Mouse (Mus musculus) MEL (cell line): ENCODE data around the gene Golga4. TPM values are rescaled to one million over a fixed set of nuclear protein-coding genes. Genes with fewer than 3 reads are reported as not detected.

Experiments
- DNase-seq: peaks from one replicate; pipeline ENCODE4 v3.0.0; 2011; ENCODE audit warnings: low read depth, low spot score
- H3K27ac ChIP-seq: 2 replicates; pipeline ENCODE4 v1.5.1; 2012; ENCODE audit warnings: low read depth, mild to moderate bottlenecking, control low read depth, low read length, moderate library complexity; ENCODE audit not compliant: control insufficient read depth
- H3K27me3 ChIP-seq, 2 experiments: fragments of 150-350 bp in 1 of 2; sonication (generic) in 1 of 2; 2 replicates each; pipeline ENCODE4 v1.6.1; 2012; ENCODE audit warnings: low read length in 2 of 2, mild to moderate bottlenecking in 2 of 2, improper control_type of control experiment in 1 of 2, moderate library complexity in 1 of 2; ENCODE audit not compliant: insufficient read depth in 2 of 2, control insufficient read depth in 1 of 2
- H3K36me3 ChIP-seq, 2 experiments: 2 replicates each; pipeline ENCODE4 v1.6.1; 2012 to 2014; ENCODE audit warnings: low read length in 2 of 2, improper control_type of control experiment in 1 of 2, inconsistent platforms in 1 of 2, mild to moderate bottlenecking in 1 of 2; ENCODE audit not compliant: insufficient read depth in 2 of 2, control insufficient read depth in 1 of 2
- H3K4me1 ChIP-seq, 2 experiments: fragments of 150-350 bp in 1 of 2; sonication (generic) in 1 of 2; 2 replicates each; pipeline ENCODE4 v1.6.1; 2012; ENCODE audit warnings: low read length in 2 of 2, improper control_type of control experiment in 1 of 2, mild to moderate bottlenecking in 1 of 2; ENCODE audit not compliant: insufficient read depth in 2 of 2, control insufficient read depth in 1 of 2
- H3K4me3 ChIP-seq, 2 experiments: fragments of 150-350 bp in 1 of 2; sonication (generic) in 1 of 2; 2 replicates each; pipeline ENCODE4 v1.5.1; 2012; ENCODE audit warnings: low read depth in 2 of 2, low read length in 2 of 2, mild to moderate bottlenecking in 2 of 2, moderate library complexity in 2 of 2, control low read depth in 1 of 2, improper control_type of control experiment in 1 of 2; ENCODE audit not compliant: control insufficient read depth in 1 of 2, insufficient read depth in 1 of 2
- H3K79me2 ChIP-seq: 2 replicates; pipeline ENCODE4 v1.6.1; 2012; ENCODE audit warnings: mild to moderate bottlenecking, low read length, moderate library complexity; ENCODE audit not compliant: control insufficient read depth, poor library complexity, insufficient read depth
- H3K9ac ChIP-seq: 2 replicates; pipeline ENCODE4 v1.6.1; 2012; ENCODE audit warnings: low read depth, mild to moderate bottlenecking, control low read depth, low read length, moderate library complexity; ENCODE audit not compliant: control insufficient read depth, poor library complexity, severe bottlenecking
- H3K9me3 ChIP-seq: fragments of 150-350 bp; sonication (generic); replicated peaks from 2 replicates; pipeline ENCODE4 v1.6.1; 2012; ENCODE audit warnings: mild to moderate bottlenecking, low read length, improper control_type of control experiment, moderate library complexity; ENCODE audit not compliant: insufficient read depth
- CHD1 ChIP-seq: IDR thresholded peaks from 2 replicates; pipeline ENCODE4 v1.6.1; 2012; ENCODE audit warnings: low read depth, mild to moderate bottlenecking, inconsistent platforms, low read length, improper control_type of control experiment
- CHD2 ChIP-seq: IDR thresholded peaks from 2 replicates; pipeline ENCODE4 v1.6.1; 2011; ENCODE audit warnings: low read length, improper control_type of control experiment
- EP300 ChIP-seq, 2 experiments: IDR thresholded peaks; 2 replicates each; pipeline ENCODE4 v1.6.1; 2011; ENCODE audit warnings: improper control_type of control experiment in 2 of 2, low read length in 2 of 2, low read depth in 1 of 2, mild to moderate bottlenecking in 1 of 2
- ETS1 ChIP-seq: IDR thresholded peaks from 2 replicates; pipeline ENCODE4 v1.6.1; 2012; ENCODE audit warnings: low read depth, mild to moderate bottlenecking, inconsistent platforms, low read length, improper control_type of control experiment, moderate library complexity
- GABPA ChIP-seq: IDR thresholded peaks from 2 replicates; pipeline ENCODE4 v1.6.1; 2012; ENCODE audit warnings: low read depth, mild to moderate bottlenecking, inconsistent platforms, low read length, improper control_type of control experiment, moderate library complexity
- GATA1 ChIP-seq: IDR thresholded peaks from 2 replicates; pipeline ENCODE4 v1.6.1; 2011; ENCODE audit warnings: low read depth, low read length, improper control_type of control experiment
- MAX ChIP-seq: IDR thresholded peaks from 2 replicates; pipeline ENCODE4 v1.6.1; 2011; ENCODE audit warnings: low read length, improper control_type of control experiment
- MEF2A ChIP-seq: IDR thresholded peaks from 2 replicates; pipeline ENCODE4 v1.6.1; 2014; ENCODE audit warnings: low read depth, mild to moderate bottlenecking, inconsistent platforms, low read length, improper control_type of control experiment; ENCODE audit not compliant: poor library complexity, insufficient replicate concordance, severe bottlenecking; ENCODE audit errors: extremely low read depth
- MYC ChIP-seq: IDR thresholded peaks from 2 replicates; pipeline ENCODE4 v1.6.1; 2011; ENCODE audit warnings: low read depth, mild to moderate bottlenecking, low read length, improper control_type of control experiment, moderate library complexity
- NELFE ChIP-seq: IDR thresholded peaks from 2 replicates; pipeline ENCODE4 v1.6.1; 2011; ENCODE audit warnings: low read depth, low read length, improper control_type of control experiment
- POLR2A ChIP-seq, 2 experiments: IDR thresholded peaks; 2 replicates each; pipeline ENCODE4 v1.6.1; 2011 to 2012; ENCODE audit warnings: low read length in 2 of 2, mild to moderate bottlenecking in 2 of 2, control low read depth in 1 of 2, improper control_type of control experiment in 1 of 2, low read depth in 1 of 2, moderate library complexity in 1 of 2; ENCODE audit not compliant: control insufficient read depth in 1 of 2, insufficient read depth in 1 of 2, poor library complexity in 1 of 2
- RCOR1 ChIP-seq: IDR thresholded peaks from 2 replicates; pipeline ENCODE4 v1.6.1; 2012; ENCODE audit warnings: low read depth, mild to moderate bottlenecking, inconsistent platforms, low read length, improper control_type of control experiment
- SIN3A ChIP-seq: IDR thresholded peaks from 2 replicates; pipeline ENCODE4 v1.6.1; 2012; ENCODE audit warnings: low read length, improper control_type of control experiment, inconsistent platforms
- SMC3 ChIP-seq: IDR thresholded peaks from 2 replicates; pipeline ENCODE4 v1.6.1; 2011; ENCODE audit warnings: low read depth, low read length, improper control_type of control experiment
- TAL1 ChIP-seq: IDR thresholded peaks from 2 replicates; pipeline ENCODE4 v1.6.1; 2012; ENCODE audit warnings: mild to moderate bottlenecking, inconsistent platforms, low read length, moderate library complexity, mixed read lengths
- USF1 ChIP-seq: IDR thresholded peaks from 2 replicates; pipeline ENCODE4 v1.6.1; 2014; ENCODE audit warnings: low read depth, mild to moderate bottlenecking, inconsistent platforms, low read length, improper control_type of control experiment, moderate library complexity
- USF2 ChIP-seq, 2 experiments: IDR thresholded peaks; 2 replicates each; pipeline ENCODE4 v1.6.1; 2011 to 2012; ENCODE audit warnings: improper control_type of control experiment in 2 of 2, low read length in 2 of 2, borderline replicate concordance in 1 of 2, inconsistent platforms in 1 of 2, low read depth in 1 of 2, mild to moderate bottlenecking in 1 of 2; ENCODE audit not compliant: insufficient read depth in 1 of 2
- ZMIZ1 ChIP-seq: IDR thresholded peaks from 2 replicates; pipeline ENCODE4 v1.6.1; 2012; ENCODE audit warnings: low read depth, mild to moderate bottlenecking, inconsistent platforms, low read length, improper control_type of control experiment, moderate library complexity
- polyA plus RNA-seq, 2 experiments: library from polyadenylated mRNA; stranded (reverse) in 1 of 2; unstranded in 1 of 2; fragments of >175 nt in 1 of 2; fragments of >200 nt in 1 of 2; gene quantifications; 2 replicates each; pipeline versions ENCODE4 v1.2.1 to v1.2.4; 2012; ENCODE audit warnings: low replicate concordance in 2 of 2, low read depth in 1 of 2; ENCODE audit not compliant: insufficient read length in 2 of 2, insufficient read depth in 1 of 2, missing spikeins in 1 of 2
- total RNA-seq: library from RNA; depleted of rRNA; stranded (reverse); fragments of 300-350 nt; gene quantifications from 2 replicates; pipeline ENCODE4 v1.2.3, GENCODE M21; 2012

Golga4 gene
- total and polyA plus RNA-seq, 3 experiments, result 29.8 to 465 (median 38.9) TPM

GRCm38 (mm10) chr9:118506404-118507231 lies 551 bp downstream of the Golga4 start:
- H3K27ac ChIP-seq, result 0 out of 2 replicates have a peak overlapping the region, but pooled peaks have one; percentile 13
- peak; percentile 41 for DNase-seq
- no peak for TF ChIP-seq MAX
- no peak for TF ChIP-seq MYC
- no peak for TF ChIP-seq EP300 (IDR thresholded peaks at IDR 0.05; ENCODE audit: low read depth in 1 of 2, low read length in 2 of 2)
- peak in 1 of 2 experiments; percentile 1; a peak in 1 of 4 replicates for TF ChIP-seq POLR2A (IDR thresholded peaks at IDR 0.05; ENCODE audit: control insufficient read depth in 1 of 2, insufficient read depth in 1 of 2, low read depth in 1 of 2, low read length in 2 of 2, poor library complexity in 1 of 2)
- TF ChIP-seq USF2 (IDR thresholded peaks at IDR 0.05; ENCODE audit: borderline replicate concordance in 1 of 2, insufficient read depth in 1 of 2, low read depth in 1 of 2, low read length in 2 of 2), result no peak

GRCm38 (mm10) chr9:118507552-118507951 lies 1.5 kb downstream of the Golga4 start:
- Histone ChIP-seq H3K27ac (no peak overlapping the region), H3K4me3 (no peak overlapping the region; a peak in 2 of 4 replicates), H3K79me2 (peaks cover 52% of the 10 kb centered on the region), H3K9ac (no peak overlapping the region), H3K27me3 (no peaks in the 10 kb centered on the region), H3K36me3 (peaks cover 0 to 18% of the 10 kb centered on the region in 2 experiments; a peak in 2 of 4 replicates), H3K4me1 (peaks cover 9 to 16% of the 10 kb centered on the region in 2 experiments), H3K9me3 (no peaks in the 10 kb centered on the region)
- no peak for DNase-seq
- TF ChIP-seq TAL1 (no peak), SMC3 (no peak), SIN3A (no peak), GATA1 (no peak), ETS1 (no peak), RCOR1 (no peak), ZMIZ1 (no peak), USF1 (no peak), GABPA (no peak), MEF2A (no peak), CHD1 (no peak), CHD2 (no peak), NELFE (no peak)

More at GRCm38 (mm10) chr9:118506404-118507231, 551 bp downstream of the Golga4 start:
- Histone ChIP-seq H3K9ac (peak overlapping the region; percentile 91), H3K36me3 (peaks cover 0 to 8% of the 10 kb centered on the region in 2 experiments; a peak in 2 of 4 replicates), H3K27me3 (no peaks in the 10 kb centered on the region; a peak in 1 of 4 replicates), H3K9me3 (no peaks in the 10 kb centered on the region), H3K79me2 (peaks cover 46% of the 10 kb centered on the region), H3K4me3 (peak overlapping the region; percentile 73 to 74), H3K4me1 (peaks cover 3 to 11% of the 10 kb centered on the region in 2 experiments)
